Mouse (Mus musculus) testis, postnatal 10 days (tissue): Measurements from ENCODE around the gene Atg4d.
"Not testable (repeated sequence)": the region's sequence is repeated elsewhere in the genome, so short reads cannot be mapped to it uniquely, and the experiment has no call there.

Experiments used
- DNase-seq: peaks from one replicate; pipeline ENCODE4 v3.0.0; 2021; ENCODE audit warnings: low spot score

Atg4d gene

DNA sequence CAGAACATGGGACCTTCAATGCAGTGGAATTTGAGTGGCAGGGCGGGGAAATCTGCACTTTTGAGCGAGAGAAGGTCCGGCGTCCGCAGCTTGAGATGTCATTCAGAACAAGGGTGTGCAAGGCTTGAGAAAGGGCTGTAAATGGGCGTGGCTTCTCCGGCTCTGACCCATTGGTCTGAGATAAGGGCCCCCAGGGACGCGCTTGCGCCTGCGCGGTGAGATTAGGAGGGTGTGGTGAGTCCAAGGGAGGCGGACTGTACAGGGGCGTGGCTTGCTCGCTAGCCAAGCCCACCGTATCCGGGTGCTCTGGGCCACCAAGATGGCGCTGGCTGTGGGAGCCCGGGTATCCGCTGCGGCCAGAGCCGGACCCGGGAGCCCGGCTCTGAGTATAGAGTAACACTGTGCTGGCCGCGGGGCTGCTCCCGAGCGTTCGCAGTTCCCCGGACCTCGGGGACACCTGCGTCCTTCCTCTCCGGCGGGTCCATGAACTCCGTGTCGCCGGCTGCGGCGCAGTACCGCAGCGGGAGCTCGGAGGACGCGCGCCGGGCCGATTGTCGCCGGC, at the start of gene Atg4d:
Gene Atg4d, plus strand, starts transcription at position 294 of the 562 bp plus-strand sequence.
- peak; percentile 99 for DNase-seq

DNA sequence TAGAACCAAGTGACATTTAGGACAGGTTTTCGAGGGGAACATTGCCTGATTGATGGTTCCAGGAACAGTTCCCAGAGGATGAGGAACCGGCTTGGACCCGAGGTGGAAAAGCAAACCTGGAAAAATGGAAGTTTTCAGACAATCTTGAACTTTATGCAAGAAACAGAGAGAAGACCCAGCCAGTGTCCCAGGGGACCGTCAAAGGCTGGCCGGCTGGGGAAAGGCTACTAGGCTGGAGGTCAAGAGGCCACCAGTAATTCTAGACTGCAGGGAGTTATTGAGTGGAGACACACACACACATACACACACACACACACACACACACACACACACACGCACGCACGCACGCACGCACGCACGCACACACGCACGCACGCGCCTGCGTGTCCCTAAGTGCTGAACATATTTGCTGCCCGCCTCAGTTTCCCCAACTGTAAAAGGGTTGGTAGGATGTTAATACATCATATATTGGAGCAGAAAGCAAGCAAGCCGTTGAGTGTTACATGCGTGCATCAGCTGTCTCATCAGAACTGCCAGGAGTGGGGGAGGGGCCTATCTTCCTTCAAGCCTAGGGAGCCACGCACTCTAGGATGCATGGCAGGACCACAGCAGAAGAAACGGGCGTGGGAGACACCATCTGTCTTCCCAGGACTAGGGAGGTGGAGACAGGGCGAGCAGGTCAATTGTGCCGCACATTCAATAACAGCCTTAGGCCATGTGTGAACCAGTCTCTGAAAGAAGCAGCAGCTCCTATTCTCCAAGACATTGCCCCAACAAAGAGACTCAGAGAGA, 48.8 kb upstream of the Atg4d start:
- no peak for DNase-seq

DNA sequence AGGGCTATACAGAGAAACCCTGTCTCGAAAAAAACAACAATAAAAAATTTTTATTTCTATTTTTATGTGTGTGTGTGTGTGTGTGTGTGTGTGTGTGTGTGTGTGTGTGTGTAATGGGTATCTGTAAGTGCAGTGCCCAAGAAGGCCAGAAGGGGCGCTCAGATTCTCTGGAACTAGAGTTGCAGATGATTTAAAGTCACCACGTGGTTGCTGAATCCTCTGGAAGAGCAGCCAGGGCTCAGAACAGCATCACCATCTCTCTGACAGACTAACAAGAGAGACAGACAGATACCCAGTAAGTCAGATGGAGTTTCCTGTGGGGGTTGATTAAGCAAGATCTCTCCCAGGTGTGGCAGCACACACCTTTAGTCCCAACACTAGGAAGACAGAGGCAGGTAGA, 45.3 kb upstream of the Atg4d start:
- DNase-seq = peak; percentile 60

DNA sequence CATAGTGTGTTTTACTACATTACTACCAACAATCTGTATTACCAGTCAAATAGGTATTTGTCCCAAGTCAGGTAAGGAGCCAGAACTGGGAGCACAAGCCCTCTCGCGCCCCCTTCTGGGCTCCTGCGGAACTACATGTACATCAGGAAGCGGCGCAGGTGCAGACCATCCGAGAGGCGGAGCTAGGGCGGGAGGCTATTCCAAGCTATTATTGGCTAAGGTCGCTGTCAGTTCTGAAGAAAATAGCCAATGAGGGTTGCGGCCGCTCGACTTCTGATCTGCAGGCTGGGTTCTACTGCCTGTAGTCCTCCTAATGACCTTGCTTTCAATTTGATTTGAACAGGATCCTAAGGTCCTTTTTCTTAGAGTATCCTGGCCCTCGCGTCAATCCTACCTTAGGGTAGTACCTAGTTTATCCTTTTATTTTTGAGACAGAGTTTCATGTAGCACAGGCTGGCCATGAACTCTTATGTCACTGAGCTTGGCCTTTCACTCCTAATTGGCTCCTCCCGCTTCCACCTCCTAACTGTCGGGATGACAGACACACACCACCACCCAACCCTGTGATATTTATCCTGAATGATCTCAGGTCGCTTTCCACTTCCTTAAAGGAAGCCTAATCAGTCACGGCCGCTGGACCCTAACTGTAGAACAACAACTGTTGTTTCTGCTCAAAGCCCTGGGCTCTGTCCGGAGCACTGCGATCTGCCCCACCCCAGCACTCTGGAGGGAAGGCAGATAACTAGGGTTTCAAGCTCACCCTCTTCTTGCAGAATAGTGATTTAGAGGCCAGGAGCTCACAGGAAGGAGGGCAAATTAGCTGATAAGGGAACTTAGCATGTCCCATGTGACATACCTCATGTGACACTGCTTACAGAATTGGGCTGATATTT, 44.4 kb upstream of the Atg4d start:
- peak; percentile 96 for DNase-seq

DNA sequence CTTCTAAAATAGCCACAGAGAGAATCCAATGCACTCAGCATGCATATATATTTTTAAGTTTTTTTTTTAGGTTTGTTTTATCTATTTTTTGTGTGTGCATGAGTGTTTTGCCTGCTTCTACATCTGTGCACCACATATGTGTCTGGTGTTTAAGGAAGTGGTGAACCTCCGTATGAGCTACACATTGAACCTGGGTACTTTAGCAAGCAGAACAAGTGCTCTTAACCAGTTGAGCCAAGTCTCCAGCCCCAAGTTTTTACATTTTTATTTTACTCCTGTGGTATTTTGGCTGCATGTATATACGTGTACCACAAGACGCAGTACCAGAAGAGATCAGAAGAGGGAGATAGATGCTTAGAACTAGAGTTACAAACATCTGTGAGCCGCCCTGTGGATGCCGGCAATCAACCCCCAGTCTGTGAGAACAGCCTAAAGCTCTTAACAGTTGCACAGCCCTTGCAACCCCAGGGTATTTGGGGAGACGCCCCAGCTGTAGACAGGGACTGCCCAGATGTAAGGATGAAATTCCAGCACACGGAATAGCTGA, 43.6 kb upstream of the Atg4d start:
- DNase-seq = no peak

DNA sequence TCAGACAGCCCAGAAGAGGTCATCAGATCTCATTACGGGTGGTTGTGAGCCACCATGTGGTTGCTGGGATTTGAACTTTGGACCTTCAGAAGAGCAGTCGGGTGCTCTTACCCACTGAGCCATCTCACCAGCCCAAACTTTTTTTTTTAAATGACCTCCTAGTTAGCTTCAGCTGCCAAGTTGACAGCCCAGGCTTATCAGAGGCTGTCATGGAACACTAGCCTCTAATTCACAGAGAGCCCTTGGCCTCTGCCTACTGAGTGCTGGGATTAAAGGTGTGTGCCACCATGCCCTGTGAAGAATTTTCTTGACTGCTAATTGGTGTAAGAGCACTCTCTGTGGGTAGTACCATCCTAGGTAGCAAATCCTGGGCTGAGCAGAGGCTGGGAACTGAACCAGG, 41.6 kb upstream of the Atg4d start:
- not testable (repeated sequence) for DNase-seq

DNA sequence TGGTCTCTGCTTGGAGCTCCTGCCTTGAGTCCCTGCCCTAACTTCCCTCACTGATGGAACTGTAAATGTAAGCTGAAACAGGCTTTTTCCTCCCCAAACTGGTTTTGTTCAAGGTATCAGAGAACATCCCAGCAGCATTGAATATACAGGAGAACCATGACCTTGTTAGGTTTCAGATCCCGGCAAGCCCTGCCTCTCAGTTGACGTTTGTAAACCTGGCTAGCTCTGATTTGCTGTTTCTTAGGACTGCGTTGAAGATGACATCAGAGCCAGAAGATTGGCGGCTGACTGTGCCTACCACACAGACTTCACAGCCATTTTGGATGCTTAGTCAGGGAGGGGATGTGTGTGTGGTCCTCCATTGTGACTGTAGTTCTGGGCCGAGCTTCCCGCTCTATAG, 41.2 kb upstream of the Atg4d start:
- no peak for DNase-seq

DNA sequence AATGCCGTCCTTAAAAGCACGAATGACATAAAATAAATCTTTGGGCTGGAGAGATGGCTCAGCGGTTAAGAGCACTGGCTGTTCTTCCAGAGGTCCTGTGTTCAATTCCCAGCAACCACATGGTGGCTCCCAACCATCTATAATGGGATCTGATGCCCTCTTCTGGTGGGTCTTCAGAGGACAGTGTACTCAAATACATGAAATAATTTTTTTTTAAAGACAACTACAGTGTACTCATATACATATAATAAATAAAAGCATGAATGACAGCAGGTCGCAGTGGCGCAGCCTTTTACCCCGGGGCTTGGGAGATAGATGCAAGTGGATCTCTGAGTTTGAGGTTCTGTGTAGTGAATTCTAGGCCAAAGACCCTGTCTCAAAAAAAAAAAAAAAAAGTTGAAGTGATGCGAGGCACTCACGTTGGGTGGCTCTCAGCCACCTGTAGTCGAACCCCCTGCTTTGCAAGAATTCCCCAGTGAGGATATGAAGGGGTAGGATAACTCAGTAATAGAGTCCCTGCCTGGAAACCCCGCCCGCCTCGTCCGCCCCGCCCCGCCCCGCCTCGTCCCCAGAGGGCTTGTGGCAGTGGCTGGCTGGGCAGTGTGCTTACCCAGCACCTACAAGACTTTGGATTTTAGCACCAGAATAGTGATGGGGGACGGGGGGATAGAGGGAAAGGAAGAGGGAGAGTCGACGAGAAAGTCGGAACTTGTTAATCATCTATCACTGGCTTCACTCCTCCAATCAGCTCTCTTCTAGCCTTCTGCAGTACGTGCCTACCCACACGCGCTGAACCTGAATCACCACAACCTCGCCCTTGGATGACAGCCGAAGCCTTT, 40.3 kb upstream of the Atg4d start:
- no peak for DNase-seq

DNA sequence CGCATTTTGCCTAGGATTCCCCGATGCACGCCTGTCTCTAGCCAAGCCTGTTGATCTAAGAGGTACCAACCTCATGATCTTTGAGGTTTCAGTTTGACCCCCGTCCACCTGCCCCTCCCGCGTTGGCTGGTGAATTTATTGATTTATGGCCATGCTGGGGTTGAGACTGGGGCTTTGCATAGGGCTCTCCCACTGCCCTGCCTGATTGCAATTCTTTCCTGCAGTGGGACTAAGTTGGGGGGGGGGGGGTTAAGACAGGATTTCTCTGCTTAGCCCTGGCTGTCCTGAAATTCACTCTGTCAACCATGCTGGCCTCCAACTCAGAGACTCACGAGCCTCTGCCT, 39.7 kb upstream of the Atg4d start:
- DNase-seq = no peak

DNA sequence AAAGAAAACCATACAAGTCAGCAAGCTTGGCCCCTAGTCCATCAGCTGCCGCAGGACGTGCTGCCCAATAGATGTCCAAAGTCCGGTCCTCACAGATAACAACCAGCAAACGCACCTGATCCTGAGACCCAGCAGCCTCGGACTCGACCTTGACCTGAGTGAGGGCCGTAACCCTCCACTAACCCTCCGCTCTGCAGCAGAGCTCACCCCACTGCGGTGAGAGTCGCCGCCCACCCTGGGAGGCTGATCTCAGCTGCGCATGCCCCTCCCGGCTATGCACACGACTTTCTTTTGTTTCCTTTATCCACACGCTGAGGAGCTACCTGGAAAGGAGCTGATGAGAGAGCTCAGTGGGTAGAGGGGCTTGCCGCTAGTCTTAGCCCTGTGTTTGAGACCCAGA, 37.8 kb upstream of the Atg4d start:
- DNase-seq = no peak

DNA sequence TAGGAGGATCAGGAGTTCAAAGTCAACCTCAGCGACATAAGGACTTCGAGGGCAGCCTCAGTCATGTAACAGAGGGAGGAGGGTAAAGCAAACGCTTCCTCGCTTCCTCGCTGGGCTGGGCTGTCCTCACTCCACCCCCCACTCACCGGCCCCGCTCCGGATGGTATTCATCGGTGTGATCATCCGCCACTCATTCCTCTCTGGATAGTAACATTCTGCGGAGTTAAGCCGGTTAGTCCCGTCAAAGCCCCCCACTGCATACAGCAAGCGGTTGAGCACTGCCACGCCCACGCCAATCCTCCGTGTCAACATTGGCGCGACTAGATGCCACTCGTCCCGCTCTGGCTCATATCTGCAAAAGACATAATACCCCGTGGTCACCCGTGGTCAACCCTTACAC, 33.5 kb upstream of the Atg4d start:
- DNase-seq = no peak

DNA sequence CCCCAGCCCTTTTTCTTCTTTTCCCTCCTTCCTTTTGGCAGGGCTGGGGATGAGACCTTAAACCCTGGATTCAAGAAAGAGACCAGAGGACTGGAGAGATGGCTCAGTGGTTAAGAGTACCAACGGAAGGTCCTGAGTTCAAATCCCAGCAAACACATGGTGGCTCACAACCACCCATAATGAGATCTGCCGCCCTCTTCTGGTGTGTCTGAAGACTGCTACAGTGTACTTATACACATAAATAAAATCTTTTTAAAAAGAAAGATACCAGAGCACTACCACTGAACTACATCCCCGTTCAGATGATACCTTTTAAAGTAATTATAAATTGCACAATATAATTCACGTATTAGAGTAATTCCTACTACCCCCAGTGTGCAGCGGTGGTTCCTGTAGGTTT, 32.2 kb upstream of the Atg4d start:
- DNase-seq = no peak

DNA sequence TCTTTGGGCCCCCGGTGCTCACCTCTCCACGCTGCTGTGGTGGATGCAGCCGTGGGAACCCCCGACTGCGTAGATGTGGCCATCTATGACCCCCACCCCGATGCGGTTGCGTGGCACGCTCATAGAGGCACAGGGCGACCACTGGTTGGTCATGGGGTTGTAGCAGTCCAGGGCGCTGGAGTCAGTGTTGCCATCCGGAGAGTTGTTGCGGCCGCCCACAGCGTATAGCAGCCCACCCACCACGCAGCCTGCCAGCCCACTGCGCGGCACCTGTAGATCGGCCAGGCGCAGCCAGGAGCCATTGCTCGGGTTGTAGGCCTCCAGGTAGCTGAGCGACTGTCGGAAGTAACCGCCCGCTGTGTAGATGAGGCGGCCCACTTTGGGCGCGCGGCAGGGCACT, 31.7 kb upstream of the Atg4d start:
- no peak for DNase-seq

DNA sequence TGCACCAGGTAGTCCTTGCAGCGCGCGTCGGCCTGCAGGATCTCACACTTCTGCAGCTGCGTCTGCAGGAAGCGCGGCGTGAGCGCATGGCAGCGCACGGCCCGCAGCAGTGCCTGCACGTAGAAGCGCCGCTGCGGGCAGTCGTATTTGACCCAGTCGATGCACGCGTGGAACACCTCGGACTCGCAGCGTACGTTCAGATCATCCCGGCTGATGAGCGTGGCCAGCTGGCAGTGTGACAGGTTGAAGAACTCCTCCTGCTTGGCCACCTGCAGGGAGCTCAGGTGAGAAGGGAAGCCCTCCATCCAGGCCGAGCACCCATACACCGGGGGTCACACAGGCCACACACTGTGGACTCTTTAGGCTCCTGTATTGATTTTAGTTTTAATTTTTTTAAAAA, 31.3 kb upstream of the Atg4d start:
- no peak for DNase-seq

DNA sequence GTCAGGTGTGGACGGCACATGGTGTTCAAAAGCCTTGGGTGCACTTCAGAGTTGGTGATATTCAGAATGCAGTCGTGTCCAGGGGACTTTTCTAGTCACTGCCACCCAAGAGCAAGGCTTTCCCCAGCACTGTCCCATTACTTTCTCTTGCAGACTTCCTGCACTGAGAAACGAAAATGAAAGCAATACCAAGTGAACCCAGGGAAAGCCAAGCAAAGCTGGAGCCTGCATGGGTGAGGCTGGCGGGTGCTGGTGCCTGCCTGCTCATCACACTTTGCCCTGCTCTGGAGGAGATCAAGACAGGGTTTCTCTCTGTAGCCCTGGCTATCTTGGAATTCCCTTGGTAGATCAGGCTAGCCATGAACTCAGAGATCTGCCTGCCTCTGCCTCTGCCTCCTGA, 29.8 kb upstream of the Atg4d start:
- no peak for DNase-seq

DNA sequence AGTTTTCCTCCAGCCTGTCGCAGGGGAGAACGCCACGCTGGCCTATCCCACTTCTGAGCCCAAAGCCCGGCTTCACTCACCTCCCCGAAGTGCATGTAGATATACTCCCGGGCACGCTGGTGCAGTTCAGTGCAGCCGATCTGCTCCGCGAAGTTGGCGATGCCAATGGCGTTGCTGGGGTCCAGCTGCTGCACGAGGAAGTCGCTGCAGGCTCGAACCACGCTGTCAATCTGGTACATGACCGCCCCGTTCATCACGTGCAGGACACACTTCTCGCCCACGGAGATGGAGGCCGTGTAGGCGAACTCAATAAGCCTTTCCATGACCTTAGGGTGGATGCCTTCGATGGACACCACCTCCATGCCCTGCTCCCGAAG, 28.1 kb upstream of the Atg4d start:
- DNase-seq = no peak

DNA sequence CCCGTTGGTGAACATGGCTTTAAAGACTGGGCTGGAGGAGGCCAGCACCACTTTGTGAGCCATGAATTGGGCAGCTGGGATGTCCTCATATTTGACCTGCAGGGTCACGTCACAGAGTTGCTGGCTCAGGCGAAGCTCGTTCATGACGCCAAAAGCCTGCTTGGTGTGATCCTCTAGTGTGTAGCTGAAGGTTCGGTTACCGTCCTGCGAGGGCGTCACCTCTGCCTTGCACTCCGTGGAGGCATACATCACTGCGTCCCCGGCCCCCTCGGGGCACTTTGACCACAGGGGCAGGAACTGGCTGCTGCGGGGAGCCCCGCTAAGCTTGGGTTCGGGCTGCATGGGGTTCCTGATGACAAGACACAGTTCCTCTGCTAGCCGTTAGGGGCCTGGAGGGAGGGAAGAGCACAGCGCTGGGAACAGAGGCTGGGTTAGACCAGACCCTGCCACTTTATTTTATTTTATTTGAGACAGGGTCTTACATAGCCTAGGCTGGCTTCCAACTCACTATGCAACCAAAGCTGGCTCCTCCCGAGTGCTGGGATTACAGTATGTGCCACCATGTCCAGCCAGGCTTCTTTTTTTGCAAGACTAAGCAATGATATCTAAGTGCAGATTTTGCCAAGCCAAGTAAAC, 27.6 kb upstream of the Atg4d start:
- no peak for DNase-seq

DNA sequence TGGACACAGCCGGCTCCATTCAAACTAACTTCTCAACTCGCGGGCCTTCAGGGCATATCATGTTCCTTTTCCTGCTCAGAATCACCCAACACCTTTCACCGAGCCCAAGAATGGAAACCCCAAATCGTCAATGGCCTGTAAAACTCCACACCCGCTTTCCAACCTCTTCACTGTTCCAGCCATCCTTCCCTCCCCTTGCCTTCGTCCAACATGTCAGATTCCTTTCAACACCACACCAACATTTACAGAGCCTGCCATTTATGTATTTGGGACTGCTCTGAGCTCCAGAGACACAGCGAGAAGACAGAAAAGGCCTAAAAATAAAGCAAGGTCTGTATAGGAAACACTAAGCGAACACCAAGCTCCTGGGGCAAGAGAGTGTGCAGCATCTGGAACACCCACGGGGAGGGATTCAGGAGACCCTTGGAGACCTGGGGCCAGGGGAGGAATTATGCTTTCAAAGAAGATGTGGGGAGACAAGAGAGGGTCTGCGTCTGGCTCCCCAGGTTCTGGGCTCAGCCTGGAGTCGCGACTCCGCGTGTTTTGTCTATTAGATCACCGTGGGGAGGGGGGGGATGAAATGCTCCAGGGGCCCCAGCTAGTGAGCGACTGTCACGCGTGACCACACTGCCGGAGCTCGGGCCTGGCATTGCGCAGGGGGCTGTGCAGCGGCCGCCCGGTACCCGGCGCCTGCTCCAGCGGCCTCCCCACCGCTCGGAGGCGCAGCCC, 26.9 kb upstream of the Atg4d start:
- DNase-seq = no peak

DNA sequence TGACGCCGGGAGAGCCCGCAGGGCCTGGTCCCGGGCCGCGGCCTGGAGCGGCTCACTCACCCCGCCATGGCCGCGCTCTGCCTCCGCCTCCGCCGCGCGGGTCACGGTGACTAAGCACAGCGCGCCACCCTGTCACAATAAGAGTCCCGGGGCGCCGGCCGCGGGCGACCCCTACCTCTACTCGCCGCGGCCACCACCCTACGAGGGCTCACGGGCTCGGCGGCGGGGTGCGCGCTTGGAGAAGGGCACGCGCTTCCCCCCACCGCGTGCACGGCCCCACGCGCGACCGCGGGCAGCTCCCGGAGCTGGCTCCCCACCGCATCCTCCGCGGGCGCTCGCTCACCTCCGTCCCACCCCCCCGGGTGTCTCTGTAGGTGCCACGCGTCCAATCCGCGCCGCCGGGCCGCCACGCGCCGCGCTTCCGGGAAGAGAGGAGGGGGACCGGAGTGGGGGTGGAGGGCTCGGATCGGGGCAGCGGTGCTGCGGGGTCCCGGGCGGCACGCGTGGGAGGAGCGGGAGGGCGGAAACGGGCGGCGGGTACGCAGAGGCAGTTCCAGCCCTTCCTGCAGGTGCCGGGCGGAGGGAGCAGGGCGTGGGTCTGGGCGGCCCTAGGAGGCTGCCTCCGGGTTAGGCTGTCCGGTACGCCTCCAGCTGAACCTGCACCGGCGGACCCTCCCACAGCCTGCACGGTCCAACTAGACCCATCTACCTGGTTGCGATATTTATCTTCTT, 26.2 kb upstream of the Atg4d start, which contains the start of gene Keap1:
Gene Keap1, minus strand, starts transcription at position 629 of the 732 bp plus-strand sequence.
- peak; percentile 90 for DNase-seq

DNA sequence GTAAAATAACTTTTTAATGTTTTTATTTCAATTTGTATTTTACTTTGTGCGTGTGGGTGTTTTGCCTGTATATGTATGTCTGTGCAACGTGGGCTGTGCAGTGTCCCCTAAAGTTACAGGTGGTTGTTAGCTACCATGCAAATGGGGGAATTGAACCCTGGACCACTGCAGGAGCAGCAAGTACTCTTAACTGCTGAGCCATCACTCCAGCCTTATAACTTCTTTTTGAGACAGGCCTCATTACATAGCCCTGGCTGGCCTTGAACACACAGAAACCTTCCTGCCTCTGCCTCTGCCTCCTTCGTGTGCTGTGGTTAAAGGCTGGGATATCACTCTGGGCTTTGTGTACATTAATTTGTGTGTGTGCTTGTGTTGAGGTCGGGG, 25.6 kb upstream of the Atg4d start:
- DNase-seq = no peak
